Mouse (Mus musculus) megakaryocyte progenitor cell, adult 5-6 weeks (primary cell): ENCODE data around the gene Fbxw11. TPM values are rescaled to one million over a fixed set of nuclear protein-coding genes. Genes with fewer than 3 reads are reported as not detected.

ENCODE experiments used
- ATAC-seq: replicated peaks from 2 replicates; pipeline ENCODE4 v1.8.0; 2016; ENCODE audit warnings: mild to moderate bottlenecking, moderate TSS enrichment, inconsistent platforms; ENCODE audit not compliant: poor library complexity
- total RNA-seq, 2 experiments: library from RNA; stranded (forward) in 1 of 2; stranded (reverse) in 1 of 2; fragments of 157-497, 149-512 nt in 1 of 2; fragments of 200-1000 nt in 1 of 2; gene quantifications; 2 replicates each; pipeline versions ENCODE4 v1.2.3 to v1.2.4; 2015 to 2017

The Fbxw11 gene
- total RNA-seq, 2 experiments from 2014 or later, result 35.5 to 62.3 TPM

DNA sequence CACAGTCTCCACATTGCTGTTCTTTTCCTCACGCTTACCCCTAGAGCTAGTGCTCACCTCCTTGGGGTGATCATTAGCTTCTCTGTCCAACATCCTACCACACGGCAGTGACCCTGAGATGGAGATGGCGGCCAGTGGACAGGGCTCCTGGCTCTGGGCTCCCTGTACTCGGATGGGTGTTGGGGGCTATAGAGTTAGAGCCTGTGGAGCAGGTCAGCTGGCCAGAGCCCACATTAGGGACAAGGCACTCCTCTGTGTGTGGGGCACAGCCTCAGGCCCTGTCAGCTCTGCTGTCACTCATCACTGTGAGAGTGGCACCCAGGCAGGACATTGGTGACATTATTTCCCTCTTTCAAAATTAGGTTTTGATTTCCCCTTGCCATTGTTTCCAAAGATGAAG is 102.9 kb downstream of the Fbxw11 start:
- no peak for ATAC-seq

DNA sequence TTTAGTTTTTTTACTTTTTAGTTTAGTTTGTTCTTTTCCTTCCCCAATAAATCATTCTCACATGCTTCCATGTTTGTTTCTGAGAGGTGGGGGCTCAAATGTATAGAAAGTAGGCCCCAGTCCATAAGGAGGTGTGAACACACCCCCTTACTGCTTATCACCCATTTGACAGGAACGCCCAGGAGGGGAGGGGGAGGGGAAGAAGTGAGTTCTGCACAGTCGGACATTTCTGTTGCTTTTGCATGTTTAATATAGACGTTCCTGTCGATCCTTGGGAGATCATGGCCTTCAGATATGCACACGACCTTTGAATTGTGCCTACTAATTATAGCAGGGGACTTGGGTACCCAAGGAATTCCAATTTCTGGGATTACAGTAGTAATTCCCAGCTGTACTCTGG is 103.5 kb downstream of the Fbxw11 start:
- no peak for ATAC-seq

DNA sequence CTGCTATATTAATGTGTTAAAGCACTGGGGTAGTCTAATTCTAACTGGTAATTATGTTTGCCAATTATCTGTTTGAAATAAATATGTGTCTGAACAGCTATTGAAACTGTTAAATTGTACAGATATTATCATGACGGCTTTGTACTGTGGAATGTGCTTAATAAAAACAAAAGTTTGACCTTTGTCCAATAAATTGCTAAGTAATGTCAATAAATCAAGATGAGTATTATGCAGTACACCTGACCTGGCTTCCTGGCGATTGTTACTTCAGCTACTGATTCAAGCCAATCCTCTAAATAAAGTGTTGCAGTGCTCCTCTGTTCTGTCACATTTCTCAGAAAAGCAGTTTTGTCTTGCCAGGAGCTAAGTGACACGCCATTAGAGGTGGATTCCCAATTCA is 104.0 kb downstream of the Fbxw11 start:
- no peak for ATAC-seq

DNA sequence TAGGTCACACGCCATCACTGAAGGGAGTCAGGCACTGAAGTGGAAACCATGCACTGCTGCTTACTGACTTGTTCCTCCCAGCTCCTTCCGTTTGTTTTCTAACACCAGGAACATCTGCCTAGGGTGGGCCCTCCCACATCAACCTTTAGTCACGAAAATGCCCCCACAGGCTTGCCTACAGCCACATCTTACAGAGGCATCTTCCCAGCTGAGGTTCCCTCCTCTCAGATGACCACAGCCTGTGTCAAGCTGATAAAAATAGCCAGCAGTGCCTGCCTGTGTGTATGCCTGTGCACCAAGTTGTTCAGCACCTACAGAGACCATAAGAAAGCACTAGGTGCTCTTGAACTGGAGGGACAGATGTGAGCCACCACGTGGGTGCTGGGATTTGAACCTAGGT is 106.3 kb downstream of the Fbxw11 start:
- no peak; the same call in 1 of the 2 replicates for ATAC-seq

DNA sequence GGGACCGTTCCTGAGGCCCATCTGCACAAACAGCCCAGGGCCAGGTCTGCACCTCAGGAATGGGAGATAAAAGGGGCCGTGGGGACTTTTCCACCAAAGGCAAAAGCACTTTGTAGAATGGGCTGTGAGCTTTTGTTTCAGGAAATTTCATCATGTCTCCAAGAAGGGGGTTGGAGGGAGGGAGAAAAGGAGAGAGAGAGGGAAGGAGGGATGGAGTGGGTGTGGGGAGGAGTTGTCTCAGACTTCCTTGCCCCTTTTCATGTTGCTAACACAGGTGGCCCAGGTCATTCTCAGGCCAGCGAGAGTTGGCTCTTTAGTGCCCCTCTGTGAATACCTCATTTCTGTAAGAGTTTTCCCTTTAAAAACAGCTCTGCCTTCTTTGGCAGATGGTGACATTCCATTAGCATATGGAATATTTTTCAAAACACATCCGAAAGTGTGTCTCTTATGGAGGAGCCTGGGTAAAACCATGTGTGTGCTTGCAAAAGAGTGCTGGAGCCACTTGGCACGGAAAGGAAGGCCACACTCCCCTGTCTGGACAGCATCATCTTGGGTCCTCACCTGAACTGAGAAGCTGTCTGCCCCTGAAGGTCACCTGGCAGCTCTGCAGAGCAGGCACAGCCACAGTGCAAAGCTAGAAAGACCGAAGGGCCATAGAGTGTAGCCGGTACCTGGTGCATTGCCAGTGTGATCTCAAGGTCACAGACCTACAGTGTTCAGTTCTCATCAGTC is 109.5 kb downstream of the Fbxw11 start:
- ATAC-seq, result no peak

DNA sequence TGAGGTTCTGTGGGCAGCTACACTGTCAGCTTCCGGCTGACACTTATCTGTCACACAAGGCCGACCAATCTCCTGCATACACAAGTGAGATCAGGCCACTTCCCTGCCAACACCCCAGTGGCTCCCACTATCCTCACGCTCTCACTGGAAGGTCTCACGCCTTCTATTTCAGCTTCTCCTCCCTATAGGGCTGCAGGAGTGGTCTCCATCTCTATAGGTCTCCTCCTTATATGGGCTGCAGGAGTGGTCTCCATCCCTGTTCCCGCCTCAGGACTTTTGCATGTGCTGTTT is 110.0 kb downstream of the Fbxw11 start:
- ATAC-seq, result peak; percentile 92

DNA sequence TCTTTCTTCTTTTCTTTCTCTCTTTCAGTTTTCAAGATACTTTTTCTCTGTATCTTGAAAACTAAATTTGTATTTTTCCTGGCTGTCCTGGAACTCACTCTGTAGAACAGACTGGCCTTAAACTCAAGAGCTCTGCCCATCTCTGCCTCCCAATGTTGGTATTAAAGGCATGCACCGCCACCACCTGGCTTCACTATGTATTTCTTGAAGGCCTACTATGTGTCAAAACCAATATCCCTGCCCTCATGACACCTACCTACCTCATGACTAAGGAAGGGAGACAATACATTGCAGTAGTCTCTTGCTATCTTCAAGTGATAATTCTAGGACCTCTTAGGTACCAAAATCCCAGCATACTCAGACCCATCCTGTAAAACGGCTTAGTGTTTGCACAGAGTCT is 110.8 kb downstream of the Fbxw11 start:
- no peak for ATAC-seq

DNA sequence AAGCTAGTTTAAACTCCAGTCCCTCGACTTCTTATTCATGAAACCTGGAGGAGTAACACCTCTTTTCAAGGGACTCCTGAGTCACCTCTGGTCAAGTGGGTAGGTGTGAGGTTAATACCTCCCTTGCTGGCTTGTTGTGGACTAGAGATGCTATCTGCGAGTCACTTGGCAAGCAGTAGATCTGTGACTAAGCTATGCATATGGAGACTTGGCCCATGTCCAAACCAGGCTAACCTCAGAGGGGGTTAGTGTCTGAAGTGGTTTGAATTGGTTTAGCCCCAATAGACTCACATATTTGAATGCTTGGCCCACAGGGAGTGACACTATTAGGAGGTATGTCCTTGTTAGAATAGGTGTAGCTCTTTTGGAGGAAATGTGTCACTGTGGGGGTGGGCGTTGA is 120.2 kb downstream of the Fbxw11 start:
- 0 out of 2 replicates have a peak, but pooled peaks have one; percentile 17 for ATAC-seq

DNA sequence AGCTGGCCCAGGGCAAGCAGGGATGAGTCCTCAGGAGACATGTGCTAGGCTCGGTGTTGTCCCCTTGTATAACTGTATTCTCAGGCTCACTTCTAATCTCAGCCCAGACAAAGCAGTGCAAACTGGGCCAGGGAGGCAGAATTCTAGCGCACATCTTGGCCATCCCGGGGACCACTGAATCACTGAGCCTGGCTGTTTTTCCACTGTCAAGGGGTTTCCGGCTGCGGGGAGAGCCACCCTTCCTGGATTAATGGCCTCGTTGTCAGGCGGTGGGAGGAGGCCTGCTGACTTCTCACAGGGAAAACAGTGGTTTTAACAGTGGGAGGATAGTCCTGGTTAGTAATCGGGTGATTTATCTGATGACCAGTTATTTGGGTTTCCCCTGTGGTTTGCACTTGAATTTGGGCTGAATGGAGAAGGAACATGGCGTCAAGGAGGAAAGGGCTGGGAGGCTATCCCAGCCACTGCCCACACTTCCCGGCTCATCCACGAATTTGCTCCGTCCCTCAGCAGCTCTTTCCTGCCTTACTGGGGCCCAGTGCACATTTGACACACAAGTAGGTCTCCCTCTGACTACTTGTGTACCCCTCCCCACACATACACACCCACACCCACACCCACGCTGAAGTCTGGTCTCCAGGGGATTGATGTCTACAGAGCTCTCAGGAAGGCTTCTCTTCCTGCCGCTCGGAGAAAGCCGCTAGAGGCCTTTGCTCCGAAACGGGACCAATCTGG is 125.1 kb downstream of the Fbxw11 start:
- no peak for ATAC-seq

DNA sequence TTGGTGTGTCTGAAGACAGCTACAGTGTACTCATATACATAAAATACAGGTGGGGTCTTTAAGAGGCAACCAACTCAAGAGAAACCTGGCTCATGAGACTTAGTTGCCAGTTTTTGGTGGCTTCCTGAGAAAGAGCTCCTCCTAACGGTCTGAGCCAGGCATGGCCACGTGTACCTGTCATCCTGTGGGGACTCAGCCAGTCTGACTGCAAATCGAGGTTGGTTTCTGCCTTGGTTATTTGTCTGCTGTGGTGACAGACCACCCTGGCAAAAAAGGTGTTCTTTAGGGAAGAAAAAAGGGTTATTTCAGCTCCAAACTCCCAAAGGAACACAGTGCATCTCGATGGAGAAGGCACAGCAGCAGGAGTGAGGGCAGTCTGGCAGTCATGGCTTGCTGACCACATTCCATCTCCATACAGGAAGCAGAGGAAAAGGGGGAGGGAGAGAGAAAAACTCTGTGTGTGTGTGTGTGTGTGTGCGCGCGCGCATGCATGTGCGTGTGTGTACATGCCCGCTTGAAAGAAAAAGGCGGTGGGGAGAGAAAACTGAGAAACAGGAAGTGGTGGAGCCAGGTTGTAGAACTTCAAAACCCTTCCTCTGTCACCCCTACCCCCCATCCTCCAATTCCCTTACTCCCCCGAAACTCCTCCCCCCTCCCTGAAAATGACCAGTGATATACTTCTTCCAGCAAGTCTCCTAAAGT is 126.3 kb downstream of the Fbxw11 start:
- no peak for ATAC-seq

DNA sequence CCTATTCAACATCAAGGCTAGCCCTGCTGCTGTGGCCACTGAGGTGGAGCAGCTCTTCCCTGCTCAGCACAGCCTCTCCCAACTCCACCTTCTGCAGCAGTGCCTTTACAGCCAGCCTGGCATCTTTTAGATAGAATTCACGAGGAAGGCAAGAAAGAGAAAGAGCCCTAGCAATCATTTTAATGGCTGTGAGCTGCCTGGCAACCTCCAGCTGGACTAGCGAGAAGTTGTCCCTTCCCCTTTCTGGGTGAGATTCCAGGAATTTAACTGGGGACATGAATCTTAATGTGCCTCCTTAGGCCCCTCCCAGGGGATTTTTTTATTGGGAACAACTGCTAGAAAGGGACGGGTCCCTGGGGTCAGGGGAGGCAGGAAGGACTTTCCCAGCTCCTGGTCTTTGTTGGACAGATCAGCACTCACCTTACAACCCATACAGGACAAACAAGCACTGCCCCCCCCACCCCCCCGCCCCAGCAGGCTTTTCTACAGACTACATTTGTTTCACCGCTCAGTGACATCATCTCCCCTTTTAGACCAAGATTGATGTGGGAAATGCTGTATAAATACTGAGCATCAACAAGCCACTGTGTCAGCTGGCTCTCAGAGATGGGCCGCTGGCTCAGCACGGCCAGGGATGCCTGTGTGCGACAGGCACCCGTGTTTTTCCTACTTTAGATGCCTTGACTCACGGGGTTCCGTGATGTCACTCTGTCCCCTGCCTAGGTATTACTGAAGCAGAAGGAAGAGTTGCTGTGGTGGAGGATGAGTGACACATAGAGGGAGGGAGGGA is 138.4 kb downstream of the Fbxw11 start:
- ATAC-seq, result no peak

DNA sequence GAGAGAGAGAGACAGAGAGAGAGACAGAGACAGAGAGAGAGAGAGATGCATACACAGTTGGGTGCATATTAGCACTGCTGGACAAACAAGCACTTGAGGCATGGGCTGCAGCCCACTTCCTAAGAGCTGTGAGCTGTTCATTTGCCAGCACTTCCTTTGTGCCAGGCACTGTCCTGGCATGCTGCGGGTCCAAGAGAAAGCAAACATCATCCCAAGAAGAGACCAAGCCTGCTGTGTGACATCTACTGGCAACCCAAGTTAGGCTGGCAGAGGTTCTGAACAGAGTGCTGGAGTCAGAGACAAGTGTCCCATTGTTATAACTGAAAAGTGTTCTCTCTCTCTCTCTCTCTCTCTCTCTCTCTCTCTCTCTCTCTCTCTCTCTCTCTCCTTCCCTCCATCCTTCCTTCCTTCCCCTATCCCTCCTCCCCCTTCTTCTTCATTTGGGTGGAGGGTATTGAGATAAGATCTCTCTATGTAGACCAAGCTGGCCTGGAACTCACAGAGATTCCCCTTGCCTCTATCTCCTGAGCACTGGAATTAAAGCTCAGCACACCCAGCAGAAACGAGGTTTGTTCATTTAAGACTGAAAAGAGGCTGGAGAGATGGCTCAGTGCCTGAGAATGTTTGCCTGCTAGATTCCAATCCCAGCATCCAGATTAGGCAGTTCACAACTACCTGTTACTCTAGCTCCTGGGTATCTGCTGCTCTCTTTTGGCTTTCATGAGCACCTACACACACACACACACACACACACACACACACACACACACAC is 139.3 kb downstream of the Fbxw11 start:
- ATAC-seq, result no peak

DNA sequence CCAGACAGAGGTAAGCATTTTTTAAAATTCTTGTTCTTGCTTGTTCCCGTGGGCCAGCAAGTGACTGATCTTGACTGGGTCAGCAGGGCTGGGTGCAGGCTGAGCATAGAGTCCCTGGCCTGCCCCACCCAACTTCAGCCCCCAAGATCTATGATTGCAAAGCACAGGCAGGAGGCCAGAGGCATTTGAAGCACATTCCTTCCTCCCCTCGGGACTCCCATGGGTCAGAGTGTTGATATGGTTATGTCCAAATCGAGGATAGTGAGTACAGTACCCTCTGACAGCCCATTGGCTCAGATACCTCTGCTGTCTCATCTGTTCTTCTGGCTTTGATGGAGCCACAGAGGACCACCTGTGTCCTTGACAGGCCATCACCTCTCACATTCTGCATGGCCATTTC is 140.2 kb downstream of the Fbxw11 start:
- ATAC-seq, result no peak

DNA sequence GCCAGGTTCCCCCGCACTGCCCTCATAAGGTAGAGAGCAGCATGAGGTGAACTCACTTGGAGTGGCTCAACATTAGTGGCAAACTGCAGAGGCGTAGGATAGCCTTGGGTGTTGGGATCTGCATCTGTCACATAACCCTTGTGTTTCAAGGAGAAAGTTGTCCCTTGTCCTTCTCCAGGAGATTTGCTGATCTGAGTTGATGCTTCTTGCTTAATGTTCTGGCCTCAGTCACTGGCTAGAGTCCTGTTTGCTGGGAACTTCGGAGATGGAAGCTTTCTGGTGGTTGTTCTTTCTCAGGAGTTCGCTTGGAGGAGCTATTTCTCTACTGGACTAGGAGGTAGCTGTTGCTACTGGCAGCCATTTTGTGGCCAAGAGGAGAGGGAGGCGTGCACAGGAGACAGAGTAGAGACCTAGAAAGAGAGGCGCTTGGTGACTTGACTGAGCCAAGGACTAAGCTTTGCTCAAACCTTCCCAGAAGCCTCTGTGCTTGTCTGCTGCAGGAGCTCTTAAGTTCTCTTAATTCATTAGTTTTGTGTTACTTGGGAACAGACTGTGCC is 143.1 kb downstream of the Fbxw11 start:
- ATAC-seq, result no peak

DNA sequence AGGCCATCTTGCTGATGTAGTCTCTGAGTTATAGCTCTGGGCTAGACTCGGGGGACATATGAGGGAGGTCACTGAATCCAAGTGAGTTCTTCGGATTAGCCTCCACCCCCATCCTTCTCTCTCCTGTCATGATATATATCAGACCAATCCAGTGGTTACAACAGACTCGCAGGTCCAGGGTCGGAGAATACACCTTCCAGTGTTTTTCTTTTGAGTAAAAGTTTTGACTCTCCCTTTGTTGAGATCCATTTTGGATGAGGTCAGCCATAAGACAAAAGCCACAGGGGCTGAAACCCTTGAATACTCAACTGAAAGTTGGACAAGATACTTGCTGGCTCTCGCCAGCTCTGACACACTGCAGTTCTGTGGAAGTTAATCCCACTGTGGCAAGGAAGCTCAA is 143.7 kb downstream of the Fbxw11 start:
- ATAC-seq, result no peak

DNA sequence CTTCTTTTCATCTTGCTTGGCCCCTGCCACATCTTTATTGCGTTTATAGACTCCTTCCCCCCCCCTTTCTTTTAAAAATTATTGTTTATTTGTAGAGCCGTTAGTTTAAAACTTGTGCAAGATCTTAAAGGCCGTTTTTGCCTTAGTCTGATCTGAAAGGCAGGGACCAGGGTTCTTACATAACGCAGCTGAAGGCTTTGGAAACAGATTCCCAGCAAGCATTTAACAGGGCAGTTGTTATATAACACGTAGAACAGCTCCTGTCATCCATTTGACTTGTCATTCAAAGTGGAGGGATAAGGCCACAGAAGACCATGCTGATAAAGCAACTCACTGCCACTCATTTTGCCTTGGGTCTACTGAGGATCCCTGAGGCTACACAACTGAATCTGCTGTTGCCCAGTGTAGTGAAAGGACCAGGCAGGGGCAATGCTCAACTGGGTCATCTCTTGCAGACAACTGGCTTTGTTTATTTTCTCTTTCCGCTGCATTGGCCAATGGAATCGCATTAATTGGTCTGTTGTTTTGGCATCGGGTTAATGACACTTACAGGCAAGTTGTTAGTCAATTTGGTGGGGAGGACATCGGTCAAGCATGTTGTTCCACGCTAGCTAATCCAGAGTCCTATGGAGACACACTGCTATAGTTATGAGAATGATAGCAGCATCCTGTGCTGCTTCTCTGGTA is 152.4 kb downstream of the Fbxw11 start:
- no peak for ATAC-seq
